Mouse (Mus musculus) macrophage (primary cell): ENCODE data around the gene Alg11. TPM values are rescaled to one million over a fixed set of nuclear protein-coding genes. Genes with fewer than 3 reads are reported as not detected.

ENCODE experiments used
- H3K27ac ChIP-seq: fragments of 350-480 bp; formaldehyde crosslinking; 2 replicates; pipeline ENCODE4 v1.9.0; 2021
- H3K36me3 ChIP-seq: fragments of 350-480 bp; formaldehyde crosslinking; 2 replicates; pipeline ENCODE4 v1.9.0; 2021; ENCODE audit errors: inconsistent target
- H3K4me3 ChIP-seq: fragments of 350-480 bp; formaldehyde crosslinking; 2 replicates; pipeline ENCODE4 v1.9.0; 2021; ENCODE audit errors: inconsistent target
- H3K79me2 ChIP-seq: fragments of 350-480 bp; formaldehyde crosslinking; 2 replicates; pipeline ENCODE4 v1.9.0; 2021; ENCODE audit errors: inconsistent target
- WGBS: methylation state at CpG from one replicate; pipeline ENCODE4 v1.1.7; 2026; ENCODE audit warnings: inconsistent platforms; ENCODE audit not compliant: missing documents; 5-methylcytosine and 5-hydroxymethylcytosine counted together
- polyA plus RNA-seq: library from polyadenylated mRNA; stranded (reverse); fragments of 250-400 nt; gene quantifications from 3 replicates; pipeline ENCODE4 v1.2.4, GENCODE M21; 2018; ENCODE audit warnings: inconsistent platforms

Gene Alg11
- polyA plus RNA-seq, 1 experiment from 2014 or later = 11.5 TPM

DNA sequence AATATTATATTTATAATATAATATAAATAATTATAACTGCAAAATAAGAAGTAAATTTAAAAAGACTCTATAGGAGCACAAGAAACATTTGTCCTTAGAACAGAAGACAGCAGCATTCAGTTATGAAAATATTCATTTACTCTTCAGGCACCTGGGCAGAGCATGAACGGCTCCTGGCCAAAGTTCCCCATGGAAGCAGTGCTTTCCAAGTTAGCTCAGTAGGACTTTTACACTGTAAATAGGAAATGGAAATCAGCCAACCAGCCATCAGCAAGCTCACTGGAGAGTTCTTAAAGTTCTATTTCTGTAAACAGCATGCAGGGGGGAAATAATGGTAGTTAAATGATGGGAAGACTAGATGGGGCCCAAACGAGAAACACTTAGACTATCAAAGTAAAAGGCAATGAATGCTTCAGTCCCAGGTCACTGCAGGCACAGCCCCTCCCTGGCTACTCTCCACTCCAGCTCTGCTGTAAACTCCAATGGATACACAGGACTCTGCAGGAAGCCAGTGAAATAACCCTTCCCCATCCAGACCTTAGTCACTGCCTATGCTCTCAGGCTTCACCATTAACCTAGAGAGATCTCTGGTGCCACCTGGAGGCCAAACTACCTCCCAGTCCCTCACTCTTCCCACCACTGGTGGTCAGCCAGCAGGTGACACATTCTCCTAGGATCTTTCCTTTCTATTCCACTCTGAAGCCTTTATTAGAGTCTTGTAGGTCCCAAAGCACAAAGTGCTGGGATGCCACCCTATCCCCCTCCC is 12.6 kb upstream of the Alg11 start:
- H3K4me3 ChIP-seq = no peak overlapping the region
- H3K27ac ChIP-seq = no peak overlapping the region

DNA sequence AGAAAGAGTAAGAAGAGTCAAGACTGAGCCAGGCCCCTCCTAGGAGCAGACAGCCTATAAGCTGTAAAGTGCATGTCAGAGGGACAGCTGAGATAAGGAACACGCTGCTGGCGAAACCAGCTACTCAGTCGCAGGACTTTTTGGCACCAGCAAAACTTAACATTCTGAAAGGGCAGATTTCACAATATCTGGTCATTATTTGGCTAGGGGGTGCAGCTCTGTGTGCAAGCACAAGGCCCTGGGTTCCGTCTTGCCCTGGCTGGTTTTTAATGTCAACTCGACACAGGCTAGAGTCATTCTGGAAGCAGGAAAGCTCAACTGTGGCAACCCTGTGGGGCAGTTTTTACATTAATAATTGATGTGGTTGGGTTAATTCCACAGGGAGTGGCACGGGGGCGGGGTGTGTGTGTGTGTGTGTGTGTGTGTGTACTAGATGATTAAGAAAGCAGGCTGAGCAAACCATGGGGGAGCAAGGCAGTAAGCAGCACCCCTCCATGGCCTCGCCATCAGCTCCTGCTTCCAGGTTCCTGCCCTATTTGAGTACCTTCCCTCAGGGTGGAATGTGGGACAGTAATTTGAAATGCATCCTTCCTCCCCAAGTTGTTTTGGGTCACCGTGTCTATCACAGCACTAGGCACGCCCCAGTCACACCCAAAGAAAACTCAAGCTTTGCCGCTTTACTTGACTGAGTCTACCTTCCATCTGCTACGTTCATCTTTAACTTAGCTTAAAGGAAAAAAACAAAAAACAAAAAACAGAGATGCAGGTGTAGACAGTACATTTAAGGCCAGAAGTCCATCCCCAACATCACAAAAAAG is 5.6 kb upstream of the Alg11 start:
- Histone ChIP-seq H3K36me3 (no peaks in the 10 kb centered on the region), H3K27ac (no peak overlapping the region), H3K79me2 (no peaks in the 10 kb centered on the region), H3K4me3 (no peak overlapping the region)
- 86% methylated on average over 12 of the region's 12 CpGs for WGBS

More for the DNA sequence above, 12.6 kb upstream of the Alg11 start:
- 65% methylated on average over 2 of the region's 2 CpGs for WGBS
- no peaks in the 10 kb centered on the region for H3K79me2 ChIP-seq
- H3K36me3 ChIP-seq = no peaks in the 10 kb centered on the region

DNA sequence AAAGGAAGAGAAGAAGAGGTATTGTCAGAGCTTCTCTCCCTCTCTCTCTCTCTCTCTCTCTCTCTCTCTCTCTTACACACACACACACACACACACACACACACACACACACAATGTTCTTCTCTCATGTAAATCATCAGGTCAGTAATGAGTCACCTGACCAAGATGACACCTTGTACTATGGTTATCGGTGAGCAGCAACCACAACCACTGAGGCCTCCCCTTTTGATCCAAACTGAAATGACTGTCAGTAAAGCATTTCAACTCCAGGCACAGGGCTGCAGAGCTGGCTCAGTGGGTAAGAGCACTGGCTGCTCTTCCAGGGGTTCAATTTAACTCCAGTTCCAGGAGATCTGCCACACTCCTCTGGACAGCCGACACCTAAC is 5.0 kb upstream of the Alg11 start:
- Histone ChIP-seq H3K79me2 (no peaks in the 10 kb centered on the region), H3K27ac (no peak overlapping the region), H3K4me3 (no peak overlapping the region), H3K36me3 (no peaks in the 10 kb centered on the region)
- 94% methylated on average over 2 of the region's 2 CpGs for WGBS

DNA sequence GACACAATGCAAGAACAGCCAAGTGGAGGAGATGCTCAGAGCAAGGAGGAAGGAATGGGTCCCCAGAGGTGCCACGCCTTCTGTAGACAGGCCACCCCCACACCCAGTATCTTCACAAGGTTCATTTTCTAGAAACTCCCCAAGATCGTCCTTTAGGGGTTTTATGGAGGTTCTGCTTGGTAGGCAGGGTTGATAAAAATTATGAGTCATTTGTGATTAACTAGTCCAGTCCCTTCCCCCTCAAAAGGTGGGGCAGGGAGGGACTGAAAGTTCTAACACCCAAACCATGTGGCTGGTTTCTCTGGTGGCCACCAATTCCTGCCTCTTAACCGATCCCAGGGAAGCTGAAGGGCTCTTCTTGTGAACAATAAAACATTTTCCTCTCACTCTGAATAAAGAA is 3.7 kb upstream of the Alg11 start:
- WGBS = 81% methylated on average over 3 of the region's 3 CpGs
- Histone ChIP-seq H3K36me3 (no peaks in the 10 kb centered on the region), H3K79me2 (peaks cover 11% of the 10 kb centered on the region; the same call in 1 of the 2 replicates), H3K27ac (no peak overlapping the region), H3K4me3 (no peak overlapping the region)

GRCm38 (mm10) chr8:22058368-22058767 is 2.2 kb upstream of the Alg11 start:
- H3K36me3 ChIP-seq = peaks cover 4% of the 10 kb centered on the region; the same call in 1 of the 2 replicates
- peaks cover 18% of the 10 kb centered on the region; the same call in 1 of the 2 replicates for H3K79me2 ChIP-seq
- no peak overlapping the region for H3K27ac ChIP-seq
- 84% methylated on average over 9 of the region's 9 CpGs for WGBS
- no peak overlapping the region for H3K4me3 ChIP-seq

DNA sequence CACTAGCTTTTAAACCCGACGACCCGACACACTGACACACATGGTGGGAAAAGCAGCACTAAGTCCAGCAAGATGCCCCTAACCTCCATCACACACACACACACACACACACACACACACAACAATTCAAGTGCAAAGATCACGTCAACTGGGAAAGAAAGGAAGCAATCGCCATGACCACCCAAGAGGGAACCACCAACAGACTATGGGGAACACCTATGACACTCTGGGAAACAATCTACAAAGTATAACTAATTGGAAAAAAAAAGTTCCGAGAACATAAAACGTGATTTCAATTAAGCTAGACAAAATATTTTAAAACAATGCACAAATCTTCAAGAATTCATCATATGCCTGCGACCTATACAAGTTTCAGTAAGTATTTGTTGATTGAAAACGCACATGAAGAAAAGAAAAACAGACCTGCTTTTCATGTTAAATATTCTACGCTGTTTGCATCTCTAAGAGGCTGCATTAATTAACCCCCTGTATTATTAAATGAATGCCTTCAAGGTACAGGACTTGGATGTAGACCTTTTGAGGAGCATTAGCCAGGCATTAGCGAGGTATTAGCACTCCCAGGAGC is 1.3 kb upstream of the Alg11 start:
- Histone ChIP-seq H3K4me3 (peak overlapping the region; percentile 26; the same call in 1 of the 2 replicates), H3K27ac (no peak overlapping the region), H3K79me2 (peaks cover 18% of the 10 kb centered on the region; the same call in 1 of the 2 replicates), H3K36me3 (peaks cover 12% of the 10 kb centered on the region)
- 44% methylated on average over 11 of the region's 11 CpGs for WGBS

- Histone ChIP-seq H3K27ac (0 out of 2 replicates have a peak within 1 kb of the TSS, but pooled peaks have one; percentile 22), H3K4me3 (peak within 1 kb of the TSS; percentile 84), H3K36me3 (peaks cover 19% of the 10 kb centered on the region), H3K79me2 (peaks cover 18% of the 10 kb centered on the region; the same call in 1 of the 2 replicates)
- under 1% methylated on average over 45 of the region's 46 CpGs for WGBS
Observed at GRCm38 (mm10) chr8:22059821-22060445, 588 bp upstream of the Alg11 start, which contains the start of gene Atp7b. Atp7b (minus strand) TSS chr8:22060305.

DNA sequence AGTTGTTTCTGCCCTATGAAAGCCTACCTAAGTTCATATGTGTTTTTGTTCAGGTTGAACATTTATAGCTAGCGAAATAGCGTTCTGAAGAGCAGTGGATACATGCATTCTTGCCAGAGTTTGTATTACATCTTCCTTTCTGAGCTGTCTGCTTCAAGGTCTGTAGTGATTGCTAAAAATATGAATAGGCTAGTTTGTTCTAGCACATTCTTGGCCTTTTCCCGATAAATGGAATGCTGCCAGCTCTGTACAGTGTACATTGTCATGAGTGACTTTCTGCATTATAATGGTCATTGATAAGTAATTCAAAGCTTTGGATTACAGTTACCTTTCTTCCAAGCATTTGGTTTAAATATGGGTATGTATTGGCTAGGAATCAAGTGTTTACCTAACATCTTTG is 605 bp downstream of the Alg11 start:
- peak overlapping the region; percentile 84 for H3K4me3 ChIP-seq
- WGBS = 12% methylated on average over 3 of the region's 3 CpGs

GRCm38 (mm10) chr8:22079313-22080007 is 18.9 kb downstream of the Alg11 start:
- 33% methylated on average over 9 of the region's 9 CpGs for WGBS
- Histone ChIP-seq H3K27ac (no peak overlapping the region), H3K4me3 (no peak overlapping the region), H3K36me3 (no peaks in the 10 kb centered on the region), H3K79me2 (no peaks in the 10 kb centered on the region)

More for the DNA sequence above, 605 bp downstream of the Alg11 start:
- no peak overlapping the region for H3K27ac ChIP-seq
- H3K36me3 ChIP-seq = peaks cover 31% of the 10 kb centered on the region
- H3K79me2 ChIP-seq = peaks cover 18% of the 10 kb centered on the region; the same call in 1 of the 2 replicates

DNA sequence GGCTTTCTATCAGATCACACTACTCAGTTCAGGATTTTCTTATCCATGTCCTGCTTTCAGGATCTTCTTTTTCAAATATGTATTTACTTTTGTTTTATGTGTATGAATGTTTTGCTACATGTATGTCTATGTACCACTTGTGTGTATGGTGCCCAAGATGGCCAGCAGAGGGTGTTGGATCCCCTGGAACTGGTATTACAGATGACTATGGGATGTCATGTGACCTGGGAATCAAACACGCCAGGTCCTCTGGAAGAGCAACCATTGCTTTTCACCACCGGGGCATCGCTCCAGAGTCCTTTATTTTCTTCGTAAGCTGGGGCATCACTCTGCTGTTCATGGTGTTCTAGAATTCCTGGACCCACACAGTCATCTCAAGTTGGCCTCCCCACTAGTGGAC is 28.7 kb downstream of the Alg11 start:
- Histone ChIP-seq H3K4me3 (no peak overlapping the region), H3K27ac (no peak overlapping the region), H3K36me3 (no peaks in the 10 kb centered on the region), H3K79me2 (no peaks in the 10 kb centered on the region)
- WGBS = 95% methylated on average over 4 of the region's 4 CpGs

GRCm38 (mm10) chr8:22091568-22091967 is 31.0 kb downstream of the Alg11 start:
- no peak overlapping the region for H3K27ac ChIP-seq
- H3K36me3 ChIP-seq = no peaks in the 10 kb centered on the region
- no peaks in the 10 kb centered on the region for H3K79me2 ChIP-seq
- no peak overlapping the region for H3K4me3 ChIP-seq
- 68% methylated on average over 8 of the region's 8 CpGs for WGBS

DNA sequence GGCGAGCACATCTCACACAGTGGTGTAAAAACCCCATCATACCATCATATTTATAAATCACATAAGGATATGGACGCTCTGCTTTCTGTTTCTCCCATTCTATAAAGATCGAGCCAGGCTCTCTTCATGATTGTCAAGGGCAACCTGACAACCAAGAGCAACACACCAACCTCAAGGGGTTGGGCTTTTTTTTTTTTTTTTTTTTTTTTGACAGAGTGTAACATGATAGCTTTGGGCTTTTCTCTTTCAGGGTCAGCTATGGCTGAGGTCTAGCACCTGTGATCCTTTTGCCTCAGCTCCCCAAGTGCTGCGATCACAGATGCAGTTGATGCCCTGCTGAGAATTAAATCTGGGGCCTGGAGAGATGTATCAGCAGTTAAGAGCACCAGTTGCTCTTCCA is 46.5 kb downstream of the Alg11 start:
- no peak overlapping the region for H3K4me3 ChIP-seq
- 91% methylated on average over 4 of the region's 4 CpGs for WGBS
- H3K79me2 ChIP-seq = no peaks in the 10 kb centered on the region
- no peaks in the 10 kb centered on the region for H3K36me3 ChIP-seq
- H3K27ac ChIP-seq = no peak overlapping the region
